Mouse (Mus musculus) erythroblast, embryonic 14.5 days (primary cell): ENCODE data around the gene Fam221b.

Experiments used
- GATA1 ChIP-seq: IDR thresholded peaks from 2 replicates; pipeline ENCODE4 v1.6.1; 2012; ENCODE audit warnings: low read length, inconsistent platforms, mixed read lengths
- TAL1 ChIP-seq: IDR thresholded peaks from 3 replicates; pipeline ENCODE4 v1.6.1; 2012; ENCODE audit warnings: low read length, inconsistent platforms, mixed read lengths

GRCm38 (mm10) chr4:43678541-43678940 lies 9.6 kb upstream of the Fam221b start:
- no peak for TF ChIP-seq GATA1
- no peak for TF ChIP-seq TAL1
